Mouse (Mus musculus) stomach, postnatal 0 days (tissue): ENCODE measurements around the gene Trim8. TPM values are rescaled to one million over a fixed set of nuclear protein-coding genes. Genes with fewer than 3 reads are reported as not detected.

Experiments used
- ATAC-seq: fragments of 200-750 bp; cut with Nextera tagmentation; 2 replicates; pipeline ENCODE4 v1.8.0; 2017; ENCODE audit not compliant: low FRiP score, low TSS enrichment
- DNase-seq: peaks from one replicate; pipeline ENCODE4 v3.0.0-alpha.2; 2016; ENCODE audit warnings: low spot score
- H3K27ac ChIP-seq: fragments of 300-500 bp; sonication (generic); replicated peaks from 2 replicates; pipeline ENCODE4 v1.5.1; 2014; ENCODE audit warnings: mild to moderate bottlenecking, control low read depth
- H3K27me3 ChIP-seq: fragments of 300-500 bp; sonication (generic); 2 replicates; pipeline ENCODE4 v1.6.1; 2014; ENCODE audit warnings: low read length; ENCODE audit not compliant: control insufficient read depth, insufficient read depth
- H3K36me3 ChIP-seq: fragments of 300-500 bp; sonication (generic); 2 replicates; pipeline ENCODE4 v1.6.1; 2014; ENCODE audit warnings: low read length, mixed read lengths; ENCODE audit not compliant: control insufficient read depth, insufficient read depth
- H3K4me1 ChIP-seq: fragments of 300-500 bp; sonication (generic); replicated peaks from 2 replicates; pipeline ENCODE4 v1.6.1; 2014; ENCODE audit warnings: antibody characterized with exemption; ENCODE audit not compliant: control insufficient read depth, insufficient read depth
- H3K4me2 ChIP-seq: fragments of 300-500 bp; sonication (generic); replicated peaks from 2 replicates; pipeline ENCODE4 v1.6.1; 2014; ENCODE audit warnings: low read depth, mild to moderate bottlenecking, control low read depth, moderate library complexity
- H3K4me3 ChIP-seq: fragments of 300-500 bp; sonication (generic); 2 replicates; pipeline ENCODE4 v1.5.1; 2014; ENCODE audit warnings: low read depth, low read length, control low read depth
- H3K9ac ChIP-seq: fragments of 300-500 bp; sonication (generic); 2 replicates; pipeline ENCODE4 v1.6.1; 2014; ENCODE audit warnings: mild to moderate bottlenecking, low read length, control low read depth, mixed read lengths
- H3K9me3 ChIP-seq: fragments of 300-500 bp; sonication (generic); 2 replicates; pipeline ENCODE4 v1.6.1; 2016; ENCODE audit warnings: low read length; ENCODE audit not compliant: control insufficient read depth
- CTCF ChIP-seq: IDR thresholded peaks from 2 replicates; pipeline ENCODE4 v1.5.1; 2016; ENCODE audit warnings: antibody characterized with exemption, low read depth, mild to moderate bottlenecking, moderate library complexity
- EP300 ChIP-seq: optimal IDR thresholded peaks from 2 replicates; pipeline ENCODE3; 2016; ENCODE audit warnings: antibody characterized with exemption
- WGBS: fragments of 180-500 bp; shearing (Covaris S2); extraction: QIAGEN DNeasy Blood & Tissue Kit; methylation state at CpG from one replicate; pipeline ENCODE4 v1.1.7; 2014; 5-methylcytosine and 5-hydroxymethylcytosine counted together
- polyA plus RNA-seq: library from polyadenylated mRNA; unstranded; fragments of >200 nt; fragmentation: Nextera tagmentation; extraction: Ambion mirVana; gene quantifications from 2 replicates; pipeline ENCODE4 v1.2.1, GENCODE M21; 2015

The Trim8 gene
- polyA plus RNA-seq, 1 experiment from 2014 or later, result 15.1 TPM

DNA sequence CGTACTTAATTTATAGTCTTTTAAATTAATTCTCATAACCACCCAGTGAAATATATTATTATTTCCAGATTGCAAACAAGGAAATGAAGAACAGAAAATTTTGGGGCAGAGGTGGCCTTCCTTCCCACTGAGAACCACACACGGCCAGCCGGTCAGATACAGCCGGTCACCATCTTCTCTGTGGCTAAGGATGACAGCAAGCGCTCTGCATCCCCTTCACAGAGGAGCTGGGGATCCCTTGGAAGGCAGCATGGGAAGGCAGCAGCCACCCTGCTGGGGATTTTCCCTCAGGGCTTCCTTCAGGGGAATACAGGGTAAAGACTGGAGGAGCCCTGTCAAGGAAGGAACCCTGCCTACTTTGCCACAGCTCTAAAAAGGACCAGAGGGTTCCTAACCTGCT is 32.0 kb downstream of the Trim8 start:
- H3K4me1 ChIP-seq, result peaks cover 30% of the 10 kb centered on the region
- TF ChIP-seq EP300, result no peak
- no peak for TF ChIP-seq CTCF
- WGBS, result 61% methylated on average over 5 of the region's 5 CpGs
- H3K4me2 ChIP-seq, result no peak overlapping the region
- ATAC-seq (no peak), DNase-seq (no peak)
- no peak overlapping the region for H3K4me3 ChIP-seq
- no peaks in the 10 kb centered on the region for H3K36me3 ChIP-seq
- H3K9me3 ChIP-seq, result no peaks in the 10 kb centered on the region
- peak overlapping the region; percentile 61; the same call in 1 of the 2 replicates for H3K27ac ChIP-seq
- H3K9ac ChIP-seq, result no peak overlapping the region
- no peaks in the 10 kb centered on the region for H3K27me3 ChIP-seq

DNA sequence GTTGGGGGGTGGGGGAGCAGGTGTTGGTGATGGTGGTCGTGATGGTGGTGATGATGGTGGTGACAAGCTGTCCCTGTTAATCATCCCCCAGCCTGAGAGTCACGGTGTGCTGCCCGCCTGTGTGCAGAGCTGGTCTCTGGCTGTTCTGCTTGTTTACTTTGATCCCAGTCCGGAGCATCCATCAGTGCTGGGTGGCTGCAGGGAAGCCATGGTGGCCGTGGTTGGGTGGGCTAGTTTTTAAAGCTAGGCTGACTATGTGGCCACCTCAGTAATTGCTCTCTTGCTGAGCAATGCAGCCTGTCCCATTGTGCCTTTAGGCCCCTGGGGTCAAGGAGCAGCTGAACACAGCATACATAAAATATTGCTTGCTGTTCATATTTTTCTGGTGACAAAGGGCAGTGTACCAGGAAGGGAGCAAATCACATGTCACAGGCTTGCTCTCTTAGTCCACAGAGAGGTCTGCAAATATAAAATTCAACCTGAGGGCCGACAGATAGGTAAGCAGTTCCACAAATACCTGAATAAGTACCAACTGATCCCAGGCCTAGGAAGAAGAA is 33.1 kb downstream of the Trim8 start:
- no peak overlapping the region for H3K27ac ChIP-seq
- DNase-seq (no peak), ATAC-seq (no peak)
- no peaks in the 10 kb centered on the region for H3K36me3 ChIP-seq
- no peak overlapping the region for H3K9ac ChIP-seq
- H3K4me2 ChIP-seq, result no peak overlapping the region
- no peak overlapping the region for H3K4me3 ChIP-seq
- no peaks in the 10 kb centered on the region for H3K9me3 ChIP-seq
- no peak for TF ChIP-seq CTCF
- no peak for TF ChIP-seq EP300
- peaks cover 20% of the 10 kb centered on the region for H3K4me1 ChIP-seq
- no peaks in the 10 kb centered on the region for H3K27me3 ChIP-seq
- 56% methylated on average over 6 of the region's 6 CpGs for WGBS

- no peak overlapping the region for H3K9ac ChIP-seq
- TF ChIP-seq CTCF (no peak), EP300 (no peak)
- H3K36me3 ChIP-seq, result no peaks in the 10 kb centered on the region
- WGBS, result 88% methylated on average over 9 of the region's 9 CpGs
- no peak overlapping the region for H3K4me2 ChIP-seq
- no peaks in the 10 kb centered on the region for H3K9me3 ChIP-seq
- DNase-seq (no peak), ATAC-seq (no peak)
- no peak overlapping the region for H3K4me3 ChIP-seq
- peaks cover under 1% of the 10 kb centered on the region for H3K4me1 ChIP-seq
- H3K27me3 ChIP-seq, result no peaks in the 10 kb centered on the region
- H3K27ac ChIP-seq, result no peak overlapping the region
Observed at GRCm38 (mm10) chr19:46537357-46537756, 35.9 kb downstream of the Trim8 start.

- ATAC-seq (peak; percentile 82), DNase-seq (no peak)
- TF ChIP-seq CTCF (peak; percentile 72), EP300 (no peak)
Observed at GRCm38 (mm10) chr19:46538213-46538612, 36.7 kb downstream of the Trim8 start.

GRCm38 (mm10) chr19:46542750-46543149 is 41.2 kb downstream of the Trim8 start:
- no peaks in the 10 kb centered on the region for H3K4me1 ChIP-seq
- WGBS, result 71% methylated on average over 8 of the region's 8 CpGs
- no peak for ATAC-seq

More at GRCm38 (mm10) chr19:46538213-46538612, 36.7 kb downstream of the Trim8 start:
- no peak overlapping the region for H3K9ac ChIP-seq
- no peaks in the 10 kb centered on the region for H3K9me3 ChIP-seq
- no peaks in the 10 kb centered on the region for H3K27me3 ChIP-seq
- no peaks in the 10 kb centered on the region for H3K36me3 ChIP-seq
- no peak overlapping the region for H3K4me2 ChIP-seq
- no peaks in the 10 kb centered on the region; the same call in 1 of the 2 replicates for H3K4me1 ChIP-seq
- no peak overlapping the region for H3K4me3 ChIP-seq
- WGBS, result 80% methylated on average over 6 of the region's 6 CpGs
- H3K27ac ChIP-seq, result no peak overlapping the region

DNA sequence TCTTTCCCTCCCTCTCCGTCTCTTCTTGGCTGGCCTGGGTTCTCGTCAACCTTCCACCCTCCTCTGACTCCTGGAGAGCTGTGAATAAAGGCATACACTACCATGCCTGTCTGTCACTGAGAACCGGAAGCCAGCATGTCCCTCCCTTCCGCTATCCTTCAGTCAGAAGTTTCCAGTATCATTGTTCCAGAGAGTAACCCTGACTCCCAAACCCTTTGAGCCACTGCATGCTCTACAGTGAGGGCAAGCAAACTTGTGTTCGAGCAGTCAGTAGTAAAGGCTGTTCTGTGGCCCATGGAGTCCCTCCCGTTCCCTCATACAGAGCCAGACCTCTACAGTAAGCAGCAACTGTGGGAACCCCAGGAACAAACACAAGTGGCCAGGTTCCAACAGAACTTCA is 46.1 kb downstream of the Trim8 start:
- Histone ChIP-seq H3K27me3 (no peaks in the 10 kb centered on the region), H3K4me3 (no peak overlapping the region), H3K4me2 (no peak overlapping the region), H3K9me3 (no peaks in the 10 kb centered on the region), H3K27ac (0 out of 2 replicates have a peak overlapping the region, but pooled peaks have one; percentile 13), H3K9ac (no peak overlapping the region), H3K36me3 (peaks cover 4% of the 10 kb centered on the region), H3K4me1 (no peaks in the 10 kb centered on the region)
- TF ChIP-seq CTCF (no peak), EP300 (no peak)
- no peak for DNase-seq
- ATAC-seq, result no peak
- 77% methylated on average over 6 of the region's 6 CpGs for WGBS

More at GRCm38 (mm10) chr19:46542750-46543149, 41.2 kb downstream of the Trim8 start:
- Histone ChIP-seq H3K9ac (no peak overlapping the region), H3K9me3 (no peaks in the 10 kb centered on the region), H3K4me2 (no peak overlapping the region), H3K4me3 (no peak overlapping the region), H3K27ac (no peak overlapping the region), H3K27me3 (no peaks in the 10 kb centered on the region), H3K36me3 (no peaks in the 10 kb centered on the region)
- DNase-seq, result no peak
- TF ChIP-seq CTCF (no peak), EP300 (no peak)
